Mouse (Mus musculus) E14TG2a.4 (cell line): Measurements from ENCODE around the gene Abca4.
"Not testable (repeated sequence)": the region's sequence is repeated elsewhere in the genome, so short reads cannot be mapped to it uniquely, and the experiment has no call there.

Experiments
- H3K27me3 ChIP-seq: 2 replicates; pipeline ENCODE4 v1.6.1; 2014; ENCODE audit warnings: low read length, control low read depth; ENCODE audit not compliant: insufficient read depth
- H3K36me3 ChIP-seq: 2 replicates; pipeline ENCODE4 v1.6.1; 2014; ENCODE audit warnings: low read length, control low read depth; ENCODE audit not compliant: insufficient read depth
- H3K4me1 ChIP-seq: replicated peaks from 2 replicates; pipeline ENCODE4 v1.6.1; 2014; ENCODE audit warnings: low read depth, low read length, control low read depth
- H3K4me3 ChIP-seq: replicated peaks from 2 replicates; pipeline ENCODE4 v1.5.1; 2014; ENCODE audit warnings: mild to moderate bottlenecking, low read length
- H3K9me3 ChIP-seq: 2 replicates; pipeline ENCODE4 v1.6.1; 2014; ENCODE audit warnings: low read length, control low read depth
- CTCF ChIP-seq: conservative IDR thresholded peaks from 2 replicates; pipeline ENCODE4 v1.5.1; 2014; ENCODE audit warnings: low read length
- NANOG ChIP-seq: IDR thresholded peaks from 2 replicates; pipeline ENCODE4 v1.6.1; 2014; ENCODE audit warnings: borderline replicate concordance, low read length, mixed read lengths
- POU5F1 ChIP-seq: IDR thresholded peaks from 2 replicates; pipeline ENCODE4 v1.6.1; 2014; ENCODE audit warnings: low read length, borderline replicate concordance

Gene Abca4

GRCm38 (mm10) chr3:122210846-122211245, 166.6 kb downstream of the Abca4 start:
- Histone ChIP-seq H3K4me1 (peaks cover 15% of the 10 kb centered on the region), H3K4me3 (no peak overlapping the region), H3K27me3 (no peaks in the 10 kb centered on the region), H3K9me3 (no peaks in the 10 kb centered on the region), H3K36me3 (no peaks in the 10 kb centered on the region)
- TF ChIP-seq POU5F1, result no peak

- no peaks in the 10 kb centered on the region for H3K9me3 ChIP-seq
- no peaks in the 10 kb centered on the region for H3K27me3 ChIP-seq
- H3K4me3 ChIP-seq, result no peak overlapping the region
- H3K4me1 ChIP-seq, result peaks cover 15% of the 10 kb centered on the region
- H3K36me3 ChIP-seq, result no peaks in the 10 kb centered on the region
- TF ChIP-seq NANOG, result no peak
- TF ChIP-seq POU5F1, result no peak
- no peak for TF ChIP-seq CTCF
Observed at GRCm38 (mm10) chr3:122211446-122212125, 167.3 kb downstream of the Abca4 start.

- H3K4me1 ChIP-seq, result no peaks in the 10 kb centered on the region
- TF ChIP-seq NANOG (no peak), CTCF (no peak), POU5F1 (no peak)
- no peaks in the 10 kb centered on the region; the same call in 1 of the 2 replicates for H3K27me3 ChIP-seq
Observed at GRCm38 (mm10) chr3:122221240-122222036, 177.2 kb downstream of the Abca4 start.

GRCm38 (mm10) chr3:122226972-122227371, 182.7 kb downstream of the Abca4 start:
- H3K36me3 ChIP-seq, H3K27me3 ChIP-seq, H3K4me1 ChIP-seq, H3K9me3 ChIP-seq, H3K4me3 ChIP-seq: not testable (repeated sequence)

More at GRCm38 (mm10) chr3:122221240-122222036, 177.2 kb downstream of the Abca4 start:
- Histone ChIP-seq H3K9me3 (no peaks in the 10 kb centered on the region), H3K4me3 (no peak overlapping the region), H3K36me3 (no peaks in the 10 kb centered on the region)
